Mouse (Mus musculus) adrenal gland, postnatal 10 days (tissue): ENCODE results near the gene Zranb3. TPM values are rescaled to one million over a fixed set of nuclear protein-coding genes. Genes with fewer than 3 reads are reported as not detected.

ENCODE experiments used
- DNase-seq: peaks from one replicate; pipeline ENCODE4 v3.0.0; 2021; ENCODE audit warnings: mixed read lengths
- total RNA-seq, 2 experiments: library from RNA; stranded (reverse); gene quantifications; 2 replicates each; pipeline ENCODE4 v1.2.3; 2021

Zranb3 gene
- total RNA-seq, 2 experiments from 2014 or later: 5.4 to 8.6 TPM

DNA sequence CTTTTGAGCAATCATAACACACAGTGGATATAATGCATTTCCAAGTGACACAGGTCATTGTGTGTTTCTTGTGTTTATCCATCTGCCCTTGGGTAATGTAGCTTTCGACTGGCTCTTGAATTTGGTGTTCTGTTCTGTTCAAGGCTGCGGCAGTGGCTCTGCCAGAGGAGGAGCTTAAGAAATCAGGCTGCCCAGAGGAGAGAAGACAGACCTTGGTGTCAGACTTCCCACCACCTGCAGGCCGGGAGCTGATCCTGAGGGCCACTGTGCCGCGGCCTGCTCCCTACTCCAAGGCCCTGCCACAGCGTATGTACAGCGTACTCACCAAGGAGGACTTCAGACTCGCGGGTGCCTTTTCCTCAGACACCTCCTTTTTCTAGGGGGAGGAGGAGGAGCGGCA, 160.6 kb downstream of the Zranb3 start:
- DNase-seq: peak; percentile 35

DNA sequence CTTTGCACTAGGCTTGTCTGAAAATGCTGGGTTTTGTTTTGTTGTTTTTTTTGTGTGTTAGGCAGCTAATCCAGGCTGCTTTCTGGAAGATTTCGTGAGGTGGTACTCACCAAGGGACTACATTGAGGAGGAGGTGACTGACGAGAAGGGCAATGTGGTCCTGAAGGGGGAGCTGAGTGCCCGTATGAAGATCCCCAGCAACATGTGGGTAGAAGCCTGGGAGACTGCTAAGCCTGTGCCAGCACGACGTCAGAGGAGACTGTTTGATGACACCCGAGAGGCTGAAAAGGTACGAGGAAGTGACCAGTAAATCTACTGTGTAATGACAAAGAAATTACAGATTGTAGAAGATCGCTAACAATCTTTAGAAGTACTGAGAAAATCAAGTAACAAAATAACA, 165.6 kb downstream of the Zranb3 start:
- peak; percentile 24 for DNase-seq

DNA sequence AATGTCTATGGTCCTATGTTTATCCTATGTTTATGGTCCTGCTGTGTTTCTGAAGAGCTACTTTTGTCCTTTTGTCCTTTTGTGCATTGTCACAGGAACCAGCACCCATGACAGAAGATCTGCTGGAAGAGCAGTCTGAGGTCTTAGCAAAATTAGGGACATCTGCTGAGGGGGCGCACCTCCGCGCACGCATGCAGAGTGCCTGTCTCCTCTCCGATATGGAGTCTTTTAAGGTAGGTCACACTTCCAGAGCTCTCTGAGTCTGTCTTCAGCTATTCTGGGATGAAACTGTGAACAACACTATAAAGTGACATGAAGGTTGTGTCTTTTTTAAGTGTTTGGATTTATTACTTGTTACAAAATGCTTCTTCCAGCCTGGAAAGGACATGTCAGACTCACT, 168.5 kb downstream of the Zranb3 start:
- no peak for DNase-seq

DNA sequence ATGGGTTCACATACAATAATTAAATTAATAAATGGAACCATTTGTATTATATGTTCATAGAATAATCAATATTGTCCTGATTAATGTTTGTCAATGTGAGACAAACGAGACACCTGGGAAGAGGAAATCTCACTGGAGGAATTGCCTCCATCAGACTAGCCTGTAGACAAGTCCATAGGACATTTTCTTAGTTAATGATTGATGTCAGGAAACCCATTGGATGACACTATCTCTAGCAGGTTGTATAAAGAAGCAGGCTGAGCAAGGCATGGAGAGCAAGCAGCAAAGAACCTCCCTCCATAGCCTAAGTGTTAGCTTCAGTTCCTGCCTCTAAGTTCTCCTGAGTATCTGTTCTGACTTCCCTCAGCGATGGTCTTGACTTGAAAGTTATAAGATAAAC, 169.4 kb downstream of the Zranb3 start:
- DNase-seq: no peak

DNA sequence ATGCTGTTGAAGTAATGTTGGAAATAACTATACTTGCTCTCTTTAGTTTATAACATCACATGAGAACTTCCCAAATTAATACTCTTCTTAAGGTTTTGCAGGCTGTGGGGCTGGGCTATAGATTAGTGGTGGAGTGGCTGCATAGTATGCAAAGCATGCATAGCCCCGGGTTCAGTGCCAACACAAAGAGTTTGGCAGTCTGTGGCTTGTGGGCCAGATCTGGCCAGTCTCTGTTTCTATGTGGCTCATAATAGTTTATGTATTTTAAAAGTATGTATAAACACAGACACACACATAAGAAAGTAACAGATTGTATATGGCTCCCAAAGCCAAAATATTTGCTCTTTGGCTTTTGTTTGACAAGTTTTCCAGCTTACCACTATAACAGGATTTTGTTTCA, 187.0 kb downstream of the Zranb3 start:
- DNase-seq: no peak

DNA sequence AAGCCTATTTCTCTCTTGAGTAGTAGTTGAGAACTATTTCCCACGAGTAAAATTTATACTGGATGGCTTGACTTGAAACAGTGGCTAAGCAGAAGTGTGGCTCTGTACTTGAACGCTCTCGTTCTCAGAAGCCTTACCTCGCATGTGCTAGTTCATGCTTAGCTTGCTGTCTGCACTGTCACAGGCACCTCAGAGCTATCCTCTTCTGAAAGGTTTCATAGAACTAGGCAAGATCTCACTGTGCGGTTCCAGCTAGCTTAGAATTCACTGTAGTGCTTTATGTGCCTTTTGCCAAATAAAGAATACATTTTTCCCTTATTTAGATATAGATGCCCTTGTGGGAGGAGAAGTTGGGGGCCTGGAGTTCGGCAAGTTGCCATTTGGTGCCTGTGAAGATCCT, 187.5 kb downstream of the Zranb3 start:
- no peak for DNase-seq

DNA sequence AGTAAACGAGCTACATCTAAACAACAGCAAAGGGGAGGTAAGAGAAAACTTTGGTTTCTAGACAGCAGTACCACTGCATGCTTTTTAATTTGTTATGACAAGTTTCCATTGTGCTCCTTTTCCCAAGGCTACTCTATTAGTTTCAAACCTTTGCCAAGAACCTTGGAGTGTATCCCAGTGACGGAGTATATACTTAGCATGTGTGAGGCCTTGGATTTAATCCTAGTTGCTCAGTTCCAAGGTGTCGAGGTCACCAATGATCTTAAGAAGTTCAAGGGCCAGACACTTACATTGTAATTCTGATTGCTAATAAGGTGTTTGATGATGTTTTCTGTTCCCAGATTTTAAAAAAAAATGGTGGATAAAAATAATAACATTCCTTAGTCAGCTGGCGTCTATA, 189.7 kb downstream of the Zranb3 start:
- DNase-seq: peak; percentile 21

DNA sequence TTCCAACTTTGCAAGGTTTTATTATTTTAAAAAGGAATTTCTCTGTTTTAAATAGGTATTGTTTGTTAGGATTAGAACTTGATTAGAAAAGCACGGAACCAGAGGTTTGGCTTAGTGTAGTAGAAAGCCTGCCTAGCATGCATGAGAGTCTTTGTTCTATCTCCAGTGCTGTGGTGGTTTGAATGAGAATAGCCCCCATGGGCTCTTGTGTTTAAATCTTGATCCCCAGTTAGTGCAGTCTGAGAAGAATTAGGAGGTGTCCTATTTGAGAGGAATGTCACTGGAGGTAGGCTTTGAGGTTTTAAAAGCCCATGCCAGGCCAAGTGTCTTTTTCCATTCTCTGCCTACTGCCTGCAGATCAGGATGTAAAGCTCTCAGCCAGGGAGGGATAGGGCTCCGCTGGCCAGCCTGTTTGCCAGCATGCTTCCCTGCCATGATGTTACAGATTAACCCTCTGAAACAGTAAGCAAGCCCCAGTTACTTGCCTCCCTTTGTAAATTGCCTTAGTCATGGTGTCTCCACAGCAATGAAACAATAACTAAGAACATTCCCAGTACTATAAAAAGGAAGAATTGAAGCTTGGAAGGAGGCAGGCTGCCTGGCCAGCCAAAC, 198.0 kb downstream of the Zranb3 start:
- DNase-seq: no peak

Other genes with a start within 250 kb of the Zranb3 start
- under 1 TPM; 0.09 to 0.12 TPM for gene Map3k19, start 248.0 kb downstream of the Zranb3 start, total RNA-seq
- 10 to 100 TPM; 39.5 to 41.1 TPM for gene Rab3gap1, start 234.3 kb downstream of the Zranb3 start, total RNA-seq
- 10 to 100 TPM; 61.2 to 79.4 TPM for gene R3hdm1, start 254 bp upstream of the Zranb3 start, total RNA-seq
- gene Ubxn4, start 140.9 kb upstream of the Zranb3 start, total RNA-seq: 10 to 100 TPM; 53.5 to 57.1 TPM
- gene Lct, start 225.3 kb upstream of the Zranb3 start, total RNA-seq: under 1 TPM; 0.06 to 0.39 TPM